Mouse (Mus musculus) cerebellum, adult 11-12 months (tissue): ENCODE measurements at regions not wholly inside any gene's neighbourhood (a gene's known extent, or its start where the extent isn't known, plus 50 kb on each side); places are given as distances from the start of the nearest gene placed in this dataset.

ENCODE experiments used
- DNase-seq: peaks from one replicate; pipeline ENCODE4 v3.0.0; 2022

DNA sequence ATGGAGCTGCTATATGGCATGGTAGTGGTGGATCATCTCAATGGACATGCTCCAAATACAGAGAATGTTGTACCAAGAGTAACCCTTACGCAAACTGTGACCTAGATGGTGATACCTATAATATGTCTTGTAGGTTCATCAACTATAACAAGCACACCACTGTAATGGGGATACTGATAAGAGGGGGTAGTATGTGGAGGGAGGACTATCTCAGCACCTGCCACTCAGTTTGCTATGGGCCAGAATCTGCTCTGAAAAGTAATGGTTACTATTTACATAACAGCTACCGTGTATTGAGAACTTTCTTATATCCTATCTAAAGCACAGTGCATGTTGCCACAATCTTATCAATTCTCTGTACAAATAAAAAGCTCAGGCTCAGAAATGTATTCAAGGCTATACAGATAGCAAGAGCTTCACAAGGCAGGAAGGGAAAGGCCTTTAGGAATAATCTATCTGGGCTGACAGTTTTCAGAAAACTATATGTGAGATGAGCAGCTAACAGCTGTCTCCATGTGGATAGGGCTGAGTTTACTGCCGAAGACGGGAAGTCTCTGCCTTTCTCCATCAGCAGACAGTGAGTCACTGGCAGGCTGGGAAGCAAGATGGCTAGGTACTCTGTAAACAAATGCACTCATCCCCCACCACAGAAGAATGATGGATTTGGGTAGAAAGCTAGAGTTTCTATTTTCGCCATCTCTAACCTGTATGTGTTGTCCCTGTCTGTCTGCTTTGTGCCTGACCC is 77.1 kb upstream of the Nck2 start:
- DNase-seq, result no peak

DNA sequence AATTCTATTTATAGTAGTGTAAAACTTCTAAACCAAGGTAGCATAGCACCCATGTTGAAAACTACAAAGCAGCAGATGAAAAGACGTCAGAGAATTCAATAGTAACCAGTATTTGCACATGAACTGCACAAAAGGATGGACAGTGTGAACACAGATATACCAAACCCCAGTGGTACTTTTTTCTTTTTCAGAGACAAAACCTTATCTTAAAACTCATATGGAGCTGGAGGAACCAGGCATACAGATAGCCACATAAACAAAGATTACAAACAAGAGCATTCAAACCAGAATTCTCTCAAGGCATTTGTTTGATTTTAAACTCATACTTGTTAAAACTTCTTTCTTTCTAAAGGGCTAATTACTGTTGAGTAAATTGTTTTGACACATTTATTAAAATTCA is 72.5 kb upstream of the Nck2 start:
- DNase-seq, result no peak

DNA sequence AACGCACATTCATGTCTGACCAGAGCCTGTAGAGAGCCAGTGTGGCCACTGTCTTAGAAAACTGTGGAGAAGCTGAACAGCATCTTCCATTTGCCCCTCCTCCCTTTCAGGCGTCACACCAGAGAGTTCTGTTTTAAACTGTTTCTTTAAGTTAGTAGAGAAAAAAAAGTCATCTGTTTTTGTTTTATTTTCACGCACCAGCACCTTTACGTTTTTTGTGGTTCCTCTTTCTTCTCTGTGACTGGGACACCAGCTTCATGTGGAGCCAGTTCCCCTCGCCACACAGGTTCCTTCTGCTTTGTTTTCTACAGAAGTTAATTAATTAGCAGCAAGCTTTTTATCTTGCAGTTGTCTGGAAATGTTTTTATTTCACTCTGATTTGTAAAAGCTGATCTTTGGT is 69.4 kb upstream of the Nck2 start:
- no peak for DNase-seq

DNA sequence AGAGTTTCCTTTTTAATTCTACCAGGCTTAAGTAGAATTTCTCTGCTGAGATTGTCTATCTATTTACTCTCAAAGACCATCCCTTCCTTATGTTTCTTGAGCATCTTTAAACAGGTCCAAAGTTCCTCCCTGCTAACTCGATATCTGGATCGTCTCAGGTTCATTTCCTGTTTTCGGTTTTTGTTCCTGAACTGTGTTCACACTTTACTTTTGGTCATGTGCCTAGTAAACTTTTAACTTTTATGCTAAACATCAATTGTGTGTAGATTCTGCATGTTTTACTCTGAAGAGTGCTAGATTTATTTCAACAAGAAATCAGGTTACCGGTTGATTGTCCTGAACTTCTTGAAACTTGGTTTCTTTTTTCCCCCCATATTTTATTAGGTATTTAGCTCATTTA is 68.5 kb upstream of the Nck2 start:
- no peak for DNase-seq

DNA sequence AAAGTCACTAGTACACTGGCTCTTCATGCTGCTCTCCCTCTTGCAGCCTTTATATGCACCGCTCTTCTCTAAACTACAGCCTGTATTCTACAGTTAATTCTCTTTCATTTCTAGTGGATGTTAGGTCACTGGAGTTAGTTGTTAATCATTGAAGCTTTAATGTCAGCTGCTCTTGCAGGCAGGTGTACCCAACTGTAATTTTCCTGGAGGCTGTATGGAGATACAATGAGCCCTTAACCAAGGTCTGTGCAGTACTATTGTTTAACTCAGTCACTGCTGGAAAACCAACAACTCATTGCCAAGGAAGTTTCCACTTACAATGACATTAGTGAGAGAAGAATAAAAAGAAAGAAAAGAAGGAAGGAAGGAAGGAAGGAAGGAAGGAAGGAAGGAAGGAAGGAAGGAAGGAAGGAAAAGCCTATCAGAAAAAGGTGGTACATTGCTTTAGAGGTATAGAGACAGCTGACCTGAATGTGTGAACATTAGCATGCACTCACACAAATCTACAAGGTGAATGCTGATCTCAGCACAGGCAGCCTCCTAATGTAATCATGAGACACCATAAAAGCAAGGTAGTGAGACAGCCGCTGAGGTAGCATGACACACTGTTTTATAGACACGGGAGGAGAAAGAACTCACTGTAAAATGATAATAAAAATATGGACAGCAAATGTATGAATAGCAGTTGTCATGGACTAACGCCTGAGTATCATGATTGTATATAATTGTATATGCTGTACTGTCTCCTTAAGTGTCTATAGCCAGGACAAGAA is 66.7 kb upstream of the Nck2 start:
- no peak for DNase-seq

DNA sequence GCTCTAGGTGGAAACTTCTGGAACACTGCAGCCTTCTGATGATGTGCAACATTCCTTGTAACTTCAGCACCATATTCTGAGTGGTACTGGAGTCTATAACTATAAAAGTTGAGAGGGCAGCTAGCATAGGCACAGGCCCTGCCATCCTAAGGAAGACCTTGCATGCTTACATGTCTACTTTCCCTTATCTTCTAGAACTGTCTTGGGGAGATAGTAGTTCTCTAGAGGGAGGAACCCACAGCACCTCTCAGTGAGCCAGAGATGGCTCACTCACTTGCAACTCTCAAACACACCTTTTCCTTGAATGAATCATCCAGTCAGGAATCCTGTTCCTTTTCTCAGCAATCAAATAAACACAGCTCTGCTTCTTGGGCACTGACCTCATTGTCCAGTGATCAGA is 59.4 kb upstream of the Nck2 start:
- DNase-seq, result no peak

DNA sequence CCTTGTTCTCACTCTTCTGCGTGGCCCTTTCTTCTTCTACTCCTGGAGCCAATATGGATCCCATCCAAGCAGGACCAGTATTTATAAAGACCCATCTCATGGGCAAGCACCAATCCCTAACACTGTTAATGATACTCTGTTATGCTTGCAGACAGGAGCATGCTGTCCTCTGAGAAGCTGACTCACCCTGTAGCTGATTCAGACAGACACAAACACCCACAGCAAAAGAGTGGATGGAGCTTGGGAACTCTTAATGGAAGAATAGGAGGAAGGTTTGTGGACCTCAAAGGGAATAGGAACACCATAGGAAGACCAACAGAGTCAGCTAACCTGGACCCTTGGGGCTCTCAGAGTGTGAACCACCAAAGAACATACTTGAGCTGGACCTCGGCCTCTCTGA is 50.3 kb upstream of the Nck2 start:
- no peak for DNase-seq
